Mouse (Mus musculus): ENCODE results near the gene Aqp6. TPM values are rescaled to one million over a fixed set of nuclear protein-coding genes. Genes with fewer than 3 reads are reported as not detected.

Aqp6 gene
- polyA plus RNA-seq (2014; fragmentation: Nextera tagmentation; extraction: Ambion mirVana) = not detected in 2 replicates

DNA sequence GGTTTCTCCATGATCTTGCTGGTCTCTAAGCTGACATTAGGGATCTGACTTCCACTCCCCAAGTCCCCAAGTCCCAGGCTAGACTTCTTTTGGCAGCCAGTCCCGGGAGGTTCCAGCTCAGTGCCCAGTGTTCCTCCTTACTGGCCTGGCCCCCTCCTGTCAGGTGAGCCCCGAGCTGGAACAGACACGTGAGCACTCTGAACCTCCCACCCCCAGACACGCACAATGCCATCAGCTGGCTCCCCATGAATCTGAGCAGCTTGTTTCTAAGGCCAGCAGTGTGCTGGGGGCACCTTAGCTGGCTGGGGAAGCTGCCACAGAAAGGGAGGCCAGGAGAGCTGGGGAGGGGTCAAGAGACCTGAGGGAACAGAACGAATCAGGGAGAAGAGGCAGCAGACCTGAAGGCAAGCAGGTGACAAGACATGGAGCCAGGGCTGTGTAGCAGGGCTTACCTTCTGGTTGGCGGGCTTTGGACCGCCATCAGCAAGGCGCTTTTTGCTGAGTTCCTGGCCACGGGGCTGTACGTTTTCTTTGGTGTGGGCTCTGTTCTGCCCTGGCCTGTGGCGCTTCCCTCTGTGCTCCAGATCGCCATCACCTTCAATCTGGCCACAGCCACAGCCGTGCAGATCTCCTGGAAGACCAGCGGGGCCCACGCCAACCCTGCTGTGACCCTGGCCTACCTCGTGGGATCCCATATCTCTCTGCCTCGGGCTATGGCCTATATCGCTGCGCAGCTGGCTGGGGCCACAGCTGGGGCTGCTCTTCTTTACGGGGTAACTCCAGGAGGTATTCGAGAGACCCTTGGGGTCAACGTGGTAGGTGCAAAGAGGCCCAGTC lies at the start of gene Aqp6:
Gene Aqp6, plus strand, starts transcription at position 415 of the 837 bp plus-strand sequence.
- DNase-seq (ENCODE audit: low spot score) (no peak), ATAC-seq (replicated peaks; ENCODE audit: low FRiP score) (no peak)
- Histone ChIP-seq H3K27ac (ENCODE audit: low read depth, low read length) (no peak within 1 kb of the TSS), H3K4me1 (replicated peaks; ENCODE audit: control insufficient read depth, insufficient read depth, low read length) (peaks cover 3% of the 10 kb centered on the region), H3K9me3 (ENCODE audit: control insufficient read depth, low read length) (no peaks in the 10 kb centered on the region), H3K4me2 (no peak within 1 kb of the TSS), H3K4me3 (ENCODE audit: low read depth, low read length) (no peak within 1 kb of the TSS), H3K27me3 (replicated peaks; ENCODE audit: control insufficient read depth, insufficient read depth, low read length) (peaks cover 79% of the 10 kb centered on the region), H3K36me3 (ENCODE audit: control insufficient read depth, insufficient read depth, low read length) (no peaks in the 10 kb centered on the region), H3K9ac (ENCODE audit: low read depth, low read length) (no peak within 1 kb of the TSS)
- WGBS = 53% methylated on average over 22 of the region's 22 CpGs

DNA sequence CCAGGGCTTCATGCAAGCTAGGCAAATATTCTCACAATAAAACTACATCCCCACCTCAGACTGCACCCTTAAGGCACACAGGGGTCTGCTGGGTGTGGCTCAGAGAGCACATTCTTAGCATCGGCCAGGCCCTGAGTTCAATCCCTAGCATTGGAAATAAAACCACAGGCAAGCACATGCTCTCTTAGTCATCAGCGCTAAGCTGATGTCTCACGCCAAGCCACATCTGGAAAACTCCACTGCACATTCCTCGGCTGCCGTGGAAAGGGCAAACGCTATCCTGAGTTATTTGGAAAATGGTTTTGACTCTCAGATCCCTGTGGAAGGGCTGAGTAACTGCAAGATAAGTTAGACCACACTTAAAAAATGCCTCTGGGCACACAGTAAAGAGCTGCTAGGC lies 47.4 kb upstream of the Aqp6 start:
- no peak for DNase-seq (ENCODE audit: low spot score)

DNA sequence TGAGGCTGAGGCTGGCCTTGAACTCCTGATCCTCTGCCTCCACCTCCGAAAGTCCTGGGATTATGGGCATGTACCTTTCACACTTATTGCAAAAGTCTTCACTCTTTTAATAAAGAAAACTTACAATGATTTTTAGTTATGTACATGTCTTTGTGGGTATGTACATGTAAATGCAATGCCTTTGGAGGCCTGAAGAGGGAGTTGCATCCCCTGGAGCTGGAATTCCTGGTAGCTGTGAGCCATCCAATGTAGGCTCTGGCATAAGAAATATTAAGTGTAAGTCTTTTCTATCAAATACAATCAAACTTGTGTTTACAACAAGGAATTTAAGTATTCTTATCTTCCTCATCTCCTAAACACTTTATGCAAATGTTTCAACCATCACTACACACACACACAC lies 42.3 kb upstream of the Aqp6 start:
- WGBS = 81% methylated on average over 1 of the region's 1 CpGs
- H3K4me3 ChIP-seq (ENCODE audit: low read depth, low read length) = no peak overlapping the region
- H3K27me3 ChIP-seq (replicated peaks; ENCODE audit: control insufficient read depth, insufficient read depth, low read length) = 0 out of 2 replicates have a peak, but pooled peaks cover 4% of the 10 kb centered on the region
- no peaks in the 10 kb centered on the region for H3K36me3 ChIP-seq (ENCODE audit: control insufficient read depth, insufficient read depth, low read length)
- ATAC-seq (replicated peaks; ENCODE audit: low FRiP score) = no peak
- no peaks in the 10 kb centered on the region for H3K9me3 ChIP-seq (ENCODE audit: control insufficient read depth, low read length)
- H3K9ac ChIP-seq (ENCODE audit: low read depth, low read length) = no peak overlapping the region
- no peaks in the 10 kb centered on the region for H3K4me1 ChIP-seq (replicated peaks; ENCODE audit: control insufficient read depth, insufficient read depth, low read length)
- H3K27ac ChIP-seq (ENCODE audit: low read depth, low read length) = no peak overlapping the region
- H3K4me2 ChIP-seq = no peak overlapping the region
- no peak for DNase-seq (ENCODE audit: low spot score)

More for the DNA sequence above, 47.4 kb upstream of the Aqp6 start:
- no peaks in the 10 kb centered on the region for H3K9me3 ChIP-seq (ENCODE audit: control insufficient read depth, low read length)
- no peak overlapping the region for H3K4me3 ChIP-seq (ENCODE audit: low read depth, low read length)
- H3K4me2 ChIP-seq = no peak overlapping the region
- no peak overlapping the region for H3K9ac ChIP-seq (ENCODE audit: low read depth, low read length)
- no peak for ATAC-seq (replicated peaks; ENCODE audit: low FRiP score)
- WGBS = 70% methylated on average over 6 of the region's 6 CpGs
- no peaks in the 10 kb centered on the region for H3K4me1 ChIP-seq (replicated peaks; ENCODE audit: control insufficient read depth, insufficient read depth, low read length)
- H3K27ac ChIP-seq (ENCODE audit: low read depth, low read length) = no peak overlapping the region
- no peaks in the 10 kb centered on the region for H3K27me3 ChIP-seq (replicated peaks; ENCODE audit: control insufficient read depth, insufficient read depth, low read length)
- H3K36me3 ChIP-seq (ENCODE audit: control insufficient read depth, insufficient read depth, low read length) = no peaks in the 10 kb centered on the region

DNA sequence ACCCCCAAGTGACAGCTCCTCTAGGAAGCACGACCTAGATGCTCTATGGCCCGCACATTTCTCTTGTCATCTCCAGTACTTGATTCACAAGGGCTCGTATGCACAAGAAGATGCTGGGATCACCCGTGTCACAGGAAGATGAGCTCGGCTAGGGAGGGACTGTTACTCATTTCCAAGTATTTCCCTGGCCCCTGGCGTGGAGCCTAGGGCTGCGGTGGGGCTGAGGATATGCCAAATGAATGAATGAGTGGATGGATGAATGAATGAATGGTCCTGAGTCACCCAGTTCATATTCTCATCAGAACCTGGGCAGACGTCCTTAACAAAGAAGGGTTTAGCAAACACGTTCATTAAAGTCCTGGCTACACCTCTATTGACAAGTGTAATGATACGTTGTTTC lies 41.0 kb upstream of the Aqp6 start:
- Histone ChIP-seq H3K4me2 (no peak overlapping the region), H3K4me1 (replicated peaks; ENCODE audit: control insufficient read depth, insufficient read depth, low read length) (no peaks in the 10 kb centered on the region), H3K9me3 (ENCODE audit: control insufficient read depth, low read length) (no peaks in the 10 kb centered on the region), H3K27me3 (replicated peaks; ENCODE audit: control insufficient read depth, insufficient read depth, low read length) (0 out of 2 replicates have a peak, but pooled peaks cover 4% of the 10 kb centered on the region), H3K36me3 (ENCODE audit: control insufficient read depth, insufficient read depth, low read length) (no peaks in the 10 kb centered on the region), H3K9ac (ENCODE audit: low read depth, low read length) (no peak overlapping the region), H3K4me3 (ENCODE audit: low read depth, low read length) (no peak overlapping the region), H3K27ac (ENCODE audit: low read depth, low read length) (no peak overlapping the region)
- ATAC-seq (replicated peaks; ENCODE audit: low FRiP score) = no peak
- DNase-seq (ENCODE audit: low spot score) = no peak
- 71% methylated on average over 10 of the region's 10 CpGs for WGBS

DNA sequence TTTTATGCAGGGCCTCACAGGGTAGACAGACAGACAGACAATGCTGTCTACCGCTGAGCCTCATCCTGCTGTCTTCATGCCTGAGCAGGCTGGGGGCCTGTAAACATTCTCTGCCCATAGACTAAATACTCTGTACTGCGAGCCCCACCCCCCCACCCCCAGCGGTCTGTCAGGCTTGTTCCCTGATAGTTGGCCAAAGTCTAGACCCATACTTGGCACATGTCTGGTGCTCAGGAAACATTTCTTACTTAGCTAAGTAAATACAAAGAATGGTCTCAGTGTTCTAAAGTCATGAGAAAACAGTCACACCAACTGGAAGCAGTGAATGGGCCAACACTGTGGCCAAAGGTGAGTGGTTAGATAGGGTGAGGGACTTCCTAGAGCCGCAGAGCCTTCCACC lies 33.8 kb upstream of the Aqp6 start:
- 64% methylated on average over 4 of the region's 4 CpGs for WGBS
- Histone ChIP-seq H3K4me3 (ENCODE audit: low read depth, low read length) (no peak overlapping the region), H3K27ac (ENCODE audit: low read depth, low read length) (no peak overlapping the region), H3K9ac (ENCODE audit: low read depth, low read length) (no peak overlapping the region), H3K4me1 (replicated peaks; ENCODE audit: control insufficient read depth, insufficient read depth, low read length) (no peaks in the 10 kb centered on the region), H3K9me3 (ENCODE audit: control insufficient read depth, low read length) (no peaks in the 10 kb centered on the region), H3K36me3 (ENCODE audit: control insufficient read depth, insufficient read depth, low read length) (no peaks in the 10 kb centered on the region), H3K27me3 (replicated peaks; ENCODE audit: control insufficient read depth, insufficient read depth, low read length) (peaks cover 2% of the 10 kb centered on the region; the same call in 1 of the 2 replicates), H3K4me2 (no peak overlapping the region)
- ATAC-seq (replicated peaks; ENCODE audit: low FRiP score) = no peak
- no peak for DNase-seq (ENCODE audit: low spot score)

DNA sequence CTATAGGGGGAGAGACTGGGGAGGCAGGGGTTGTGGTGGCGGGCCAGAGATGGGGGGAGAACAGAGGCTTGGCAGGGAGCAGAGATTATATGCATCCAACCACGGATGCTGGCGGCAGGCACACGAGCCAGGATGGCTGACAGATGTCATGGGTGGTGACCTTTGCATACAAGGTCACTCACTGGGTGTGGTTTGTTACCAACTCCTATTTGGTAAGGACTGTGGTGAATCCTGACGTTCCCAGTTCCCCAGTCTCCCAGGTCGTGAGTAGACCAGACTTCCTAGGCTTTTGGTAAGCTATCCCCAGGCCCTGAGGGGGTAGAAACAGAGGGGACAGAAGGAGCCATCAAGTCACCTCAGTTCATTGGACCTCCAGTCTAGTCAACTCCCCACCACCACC lies 32.5 kb upstream of the Aqp6 start:
- Histone ChIP-seq H3K9ac (ENCODE audit: low read depth, low read length) (no peak overlapping the region), H3K27ac (ENCODE audit: low read depth, low read length) (no peak overlapping the region), H3K4me2 (no peak overlapping the region), H3K4me1 (replicated peaks; ENCODE audit: control insufficient read depth, insufficient read depth, low read length) (no peaks in the 10 kb centered on the region), H3K9me3 (ENCODE audit: control insufficient read depth, low read length) (no peaks in the 10 kb centered on the region), H3K36me3 (ENCODE audit: control insufficient read depth, insufficient read depth, low read length) (no peaks in the 10 kb centered on the region), H3K4me3 (ENCODE audit: low read depth, low read length) (no peak overlapping the region), H3K27me3 (replicated peaks; ENCODE audit: control insufficient read depth, insufficient read depth, low read length) (peaks cover 2% of the 10 kb centered on the region; the same call in 1 of the 2 replicates)
- DNase-seq (ENCODE audit: low spot score) (no peak), ATAC-seq (replicated peaks; ENCODE audit: low FRiP score) (no peak)
- 62% methylated on average over 6 of the region's 6 CpGs for WGBS

DNA sequence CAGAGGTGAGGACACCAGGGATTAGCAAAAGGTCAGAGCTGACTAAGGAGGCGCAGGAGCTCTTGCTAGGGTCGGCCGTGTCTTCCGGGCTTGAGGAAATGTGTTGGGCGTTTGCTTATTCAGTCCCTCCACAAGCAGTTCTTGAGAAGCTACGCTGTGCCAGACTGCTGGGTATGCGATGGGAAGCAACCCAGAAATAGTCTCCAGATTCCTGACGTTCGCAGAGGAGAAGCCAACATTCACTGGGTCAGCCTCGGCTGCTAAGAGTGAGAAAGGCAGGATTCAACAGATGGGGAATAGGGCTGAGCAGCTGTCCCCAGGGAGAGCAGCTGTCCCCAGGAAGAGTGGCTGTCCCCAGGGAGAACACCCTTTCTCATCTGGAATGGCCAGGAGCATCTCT lies 32.1 kb upstream of the Aqp6 start:
- Histone ChIP-seq H3K27me3 (replicated peaks; ENCODE audit: control insufficient read depth, insufficient read depth, low read length) (peaks cover 3% of the 10 kb centered on the region; the same call in 1 of the 2 replicates), H3K4me2 (no peak overlapping the region), H3K4me1 (replicated peaks; ENCODE audit: control insufficient read depth, insufficient read depth, low read length) (no peaks in the 10 kb centered on the region), H3K9ac (ENCODE audit: low read depth, low read length) (no peak overlapping the region), H3K36me3 (ENCODE audit: control insufficient read depth, insufficient read depth, low read length) (no peaks in the 10 kb centered on the region), H3K4me3 (ENCODE audit: low read depth, low read length) (no peak overlapping the region), H3K27ac (ENCODE audit: low read depth, low read length) (no peak overlapping the region), H3K9me3 (ENCODE audit: control insufficient read depth, low read length) (no peaks in the 10 kb centered on the region)
- WGBS = 76% methylated on average over 10 of the region's 10 CpGs
- DNase-seq (ENCODE audit: low spot score) = no peak
- no peak for ATAC-seq (replicated peaks; ENCODE audit: low FRiP score)

DNA sequence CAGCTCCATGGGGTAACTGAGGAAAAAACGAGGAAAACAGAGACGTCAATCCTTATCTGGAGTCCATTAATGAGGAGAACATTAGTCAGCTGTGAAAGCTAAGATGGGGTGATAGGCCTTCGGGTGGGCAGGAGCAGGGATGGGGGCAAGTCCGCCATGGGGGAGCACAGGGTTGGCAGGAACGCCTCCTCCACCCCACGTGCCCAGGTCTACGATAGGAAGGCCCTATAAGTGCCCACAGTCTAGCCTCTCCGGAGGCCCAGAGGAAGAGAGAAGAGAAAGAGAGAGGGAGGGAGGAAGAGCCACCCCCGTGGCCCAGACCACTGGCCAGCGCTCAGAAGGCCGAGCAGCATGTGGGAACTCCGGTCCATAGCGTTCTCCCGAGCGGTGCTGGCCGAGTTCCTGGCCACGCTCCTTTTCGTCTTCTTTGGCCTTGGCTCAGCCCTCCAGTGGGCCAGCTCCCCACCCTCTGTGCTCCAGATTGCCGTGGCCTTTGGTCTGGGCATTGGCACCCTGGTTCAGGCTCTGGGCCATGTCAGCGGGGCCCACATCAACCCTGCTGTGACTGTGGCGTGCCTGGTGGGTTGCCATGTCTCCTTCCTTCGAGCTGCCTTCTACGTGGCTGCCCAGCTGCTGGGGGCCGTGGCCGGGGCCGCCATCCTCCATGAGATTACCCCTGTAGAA lies 22.3 kb upstream of the Aqp6 start, which contains the start of gene Aqp2:
Gene Aqp2, plus strand, starts transcription at position 254 of the 684 bp plus-strand sequence.
- DNase-seq (ENCODE audit: low spot score) (no peak), ATAC-seq (replicated peaks; ENCODE audit: low FRiP score) (no peak)
- peaks cover 60% of the 10 kb centered on the region for H3K27me3 ChIP-seq (replicated peaks; ENCODE audit: control insufficient read depth, insufficient read depth, low read length)
- H3K36me3 ChIP-seq (ENCODE audit: control insufficient read depth, insufficient read depth, low read length) = no peaks in the 10 kb centered on the region
- peaks cover 4% of the 10 kb centered on the region; the same call in 1 of the 2 replicates for H3K4me1 ChIP-seq (replicated peaks; ENCODE audit: control insufficient read depth, insufficient read depth, low read length)
- H3K9ac ChIP-seq (ENCODE audit: low read depth, low read length) = no peak within 1 kb of the TSS
- no peak within 1 kb of the TSS for H3K4me3 ChIP-seq (ENCODE audit: low read depth, low read length)
- no peak within 1 kb of the TSS for H3K27ac ChIP-seq (ENCODE audit: low read depth, low read length)
- H3K4me2 ChIP-seq = no peak within 1 kb of the TSS
- H3K9me3 ChIP-seq (ENCODE audit: control insufficient read depth, low read length) = no peaks in the 10 kb centered on the region
- WGBS = 74% methylated on average over 26 of the region's 26 CpGs
